Mouse (Mus musculus): ENCODE measurements around the gene Pigo. TPM values are rescaled to one million over a fixed set of nuclear protein-coding genes. Genes with fewer than 3 reads are reported as not detected.

Pigo gene
- polyA plus RNA-seq, 1 experiment from 2014 or later: 29.6 TPM

- H3K4me1 ChIP-seq (ENCODE audit: control insufficient read depth, insufficient read depth, low read length): peaks cover 13% of the 10 kb centered on the region
- H3K27ac ChIP-seq (ENCODE audit: low read length): peak overlapping the region; percentile 81
- no peaks in the 10 kb centered on the region for H3K9me3 ChIP-seq (ENCODE audit: control insufficient read depth, low read length)
- H3K27me3 ChIP-seq (replicated peaks; ENCODE audit: control insufficient read depth, insufficient read depth, low read length): no peaks in the 10 kb centered on the region
- H3K4me3 ChIP-seq (ENCODE audit: low read length): peak overlapping the region; percentile 77
- H3K4me2 ChIP-seq (ENCODE audit: low read depth, low read length): peak overlapping the region; percentile 88
- H3K36me3 ChIP-seq (ENCODE audit: control insufficient read depth, insufficient read depth, low read length): peaks cover 7% of the 10 kb centered on the region; the same call in 1 of the 2 replicates
- WGBS: 65% methylated on average over 9 of the region's 9 CpGs
- H3K9ac ChIP-seq (ENCODE audit: low read depth, low read length): peak overlapping the region; percentile 95
- no peak for ATAC-seq
Observed at GRCm38 (mm10) chr4:43030352-43030751, 4.7 kb upstream of the Pigo start.

DNA sequence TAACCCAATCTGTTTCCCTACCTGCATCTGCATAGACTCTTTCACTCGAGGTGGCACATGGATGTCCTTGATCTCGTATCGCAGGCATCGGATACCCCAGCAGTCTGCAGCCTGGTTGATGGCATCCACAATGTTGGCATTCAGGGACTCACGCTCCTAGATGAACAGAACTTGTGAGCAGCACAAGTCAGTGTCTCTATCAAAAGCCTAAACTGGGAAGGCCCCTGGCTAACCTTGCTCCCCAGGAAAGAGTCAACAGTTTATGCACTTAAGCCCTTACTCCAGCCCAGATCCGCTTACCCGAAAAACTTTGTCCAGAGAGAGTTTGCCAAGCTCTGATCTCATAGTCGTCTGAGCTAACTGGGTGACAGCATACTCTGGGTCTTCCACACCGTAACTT is 4.1 kb upstream of the Pigo start:
- ATAC-seq: no peak
- Histone ChIP-seq H3K4me3 (ENCODE audit: low read length) (no peak overlapping the region), H3K4me2 (ENCODE audit: low read depth, low read length) (no peak overlapping the region; the same call in 1 of the 2 replicates)

GRCm38 (mm10) chr4:43029121-43029520 is 3.5 kb upstream of the Pigo start:
- WGBS: 91% methylated on average over 7 of the region's 7 CpGs
- H3K27ac ChIP-seq (ENCODE audit: low read length): no peak overlapping the region
- H3K27me3 ChIP-seq (replicated peaks; ENCODE audit: control insufficient read depth, insufficient read depth, low read length): no peaks in the 10 kb centered on the region
- no peaks in the 10 kb centered on the region for H3K9me3 ChIP-seq (ENCODE audit: control insufficient read depth, low read length)
- H3K4me3 ChIP-seq (ENCODE audit: low read length): no peak overlapping the region
- no peak overlapping the region for H3K4me2 ChIP-seq (ENCODE audit: low read depth, low read length)
- peaks cover 7% of the 10 kb centered on the region; the same call in 1 of the 2 replicates for H3K36me3 ChIP-seq (ENCODE audit: control insufficient read depth, insufficient read depth, low read length)
- ATAC-seq: no peak
- H3K4me1 ChIP-seq (ENCODE audit: control insufficient read depth, insufficient read depth, low read length): peaks cover 22% of the 10 kb centered on the region
- H3K9ac ChIP-seq (ENCODE audit: low read depth, low read length): no peak overlapping the region

More for the DNA sequence above, 4.1 kb upstream of the Pigo start:
- WGBS: 92% methylated on average over 9 of the region's 9 CpGs
- Histone ChIP-seq H3K9ac (ENCODE audit: low read depth, low read length) (no peak overlapping the region), H3K27me3 (replicated peaks; ENCODE audit: control insufficient read depth, insufficient read depth, low read length) (no peaks in the 10 kb centered on the region), H3K9me3 (ENCODE audit: control insufficient read depth, low read length) (no peaks in the 10 kb centered on the region), H3K36me3 (ENCODE audit: control insufficient read depth, insufficient read depth, low read length) (peaks cover 7% of the 10 kb centered on the region; the same call in 1 of the 2 replicates), H3K27ac (ENCODE audit: low read length) (no peak overlapping the region), H3K4me1 (ENCODE audit: control insufficient read depth, insufficient read depth, low read length) (peaks cover 15% of the 10 kb centered on the region)

DNA sequence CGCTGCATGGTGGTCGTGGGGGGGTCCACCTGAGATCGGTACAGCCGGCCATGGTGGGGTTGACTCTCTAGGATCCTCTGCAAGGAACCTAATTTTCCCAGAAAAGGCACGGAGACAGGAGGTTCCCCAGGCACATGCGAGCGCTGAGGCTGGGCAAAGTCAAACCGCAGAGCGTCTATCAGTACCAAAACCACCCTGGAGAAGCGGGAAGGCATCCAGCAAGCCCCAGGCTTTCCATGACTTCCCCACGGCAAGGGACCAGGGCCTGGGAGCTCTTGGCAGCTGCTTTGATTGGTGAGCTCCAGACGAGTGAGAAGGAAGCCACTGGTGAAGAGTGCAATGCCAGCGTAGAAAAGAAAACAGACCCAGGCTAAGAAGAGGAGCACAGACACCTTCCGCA is 946 bp downstream of the Pigo start:
- H3K4me2 ChIP-seq (ENCODE audit: low read depth, low read length): peak overlapping the region; percentile 84
- H3K36me3 ChIP-seq (ENCODE audit: control insufficient read depth, insufficient read depth, low read length): peaks cover 23% of the 10 kb centered on the region
- peaks cover 9% of the 10 kb centered on the region for H3K4me1 ChIP-seq (ENCODE audit: control insufficient read depth, insufficient read depth, low read length)
- H3K9me3 ChIP-seq (ENCODE audit: control insufficient read depth, low read length): no peaks in the 10 kb centered on the region
- ATAC-seq: no peak
- no peaks in the 10 kb centered on the region for H3K27me3 ChIP-seq (replicated peaks; ENCODE audit: control insufficient read depth, insufficient read depth, low read length)
- H3K9ac ChIP-seq (ENCODE audit: low read depth, low read length): peak overlapping the region; percentile 77
- WGBS: 76% methylated on average over 14 of the region's 14 CpGs
- H3K27ac ChIP-seq (ENCODE audit: low read length): peak overlapping the region; percentile 93
- H3K4me3 ChIP-seq (ENCODE audit: low read length): peak overlapping the region; percentile 69

DNA sequence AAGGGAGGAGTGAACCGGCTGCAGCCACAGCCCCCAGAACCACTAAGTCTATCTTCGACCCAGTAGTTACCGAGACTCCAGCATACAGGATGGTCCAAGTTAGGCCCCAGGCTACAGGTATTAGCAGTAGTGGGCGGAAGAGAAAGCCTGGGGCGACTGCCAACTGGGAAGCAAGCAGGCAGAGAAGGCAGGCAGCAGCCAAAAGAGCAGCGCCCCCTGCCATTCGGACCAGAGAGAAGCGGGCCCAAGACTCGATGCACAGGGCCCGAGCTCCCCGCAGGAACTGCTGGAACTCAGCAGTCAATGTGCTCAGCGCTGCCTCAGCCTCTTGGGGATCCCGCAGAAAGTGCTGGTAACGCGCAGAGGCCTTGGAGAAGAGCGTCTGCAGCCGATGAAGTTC is 4.3 kb downstream of the Pigo start:
- peaks cover 16% of the 10 kb centered on the region for H3K36me3 ChIP-seq (ENCODE audit: control insufficient read depth, insufficient read depth, low read length)

GRCm38 (mm10) chr4:43020876-43021275 is 4.7 kb downstream of the Pigo start:
- H3K4me3 ChIP-seq (ENCODE audit: low read length): no peak overlapping the region
- H3K36me3 ChIP-seq (ENCODE audit: control insufficient read depth, insufficient read depth, low read length): peaks cover 16% of the 10 kb centered on the region
- no peaks in the 10 kb centered on the region for H3K9me3 ChIP-seq (ENCODE audit: control insufficient read depth, low read length)
- 87% methylated on average over 16 of the region's 16 CpGs for WGBS
- no peak for ATAC-seq
- H3K27me3 ChIP-seq (replicated peaks; ENCODE audit: control insufficient read depth, insufficient read depth, low read length): no peaks in the 10 kb centered on the region
- H3K27ac ChIP-seq (ENCODE audit: low read length): no peak overlapping the region
- no peak overlapping the region for H3K4me2 ChIP-seq (ENCODE audit: low read depth, low read length)
- H3K4me1 ChIP-seq (ENCODE audit: control insufficient read depth, insufficient read depth, low read length): peaks cover 9% of the 10 kb centered on the region
- H3K9ac ChIP-seq (ENCODE audit: low read depth, low read length): no peak overlapping the region

More for the DNA sequence above, 4.3 kb downstream of the Pigo start:
- Histone ChIP-seq H3K9ac (ENCODE audit: low read depth, low read length) (no peak overlapping the region), H3K4me3 (ENCODE audit: low read length) (no peak overlapping the region), H3K4me1 (ENCODE audit: control insufficient read depth, insufficient read depth, low read length) (peaks cover 9% of the 10 kb centered on the region), H3K9me3 (ENCODE audit: control insufficient read depth, low read length) (no peaks in the 10 kb centered on the region), H3K27me3 (replicated peaks; ENCODE audit: control insufficient read depth, insufficient read depth, low read length) (no peaks in the 10 kb centered on the region), H3K27ac (ENCODE audit: low read length) (no peak overlapping the region), H3K4me2 (ENCODE audit: low read depth, low read length) (no peak overlapping the region)
- WGBS: 81% methylated on average over 17 of the region's 17 CpGs
- no peak for ATAC-seq

DNA sequence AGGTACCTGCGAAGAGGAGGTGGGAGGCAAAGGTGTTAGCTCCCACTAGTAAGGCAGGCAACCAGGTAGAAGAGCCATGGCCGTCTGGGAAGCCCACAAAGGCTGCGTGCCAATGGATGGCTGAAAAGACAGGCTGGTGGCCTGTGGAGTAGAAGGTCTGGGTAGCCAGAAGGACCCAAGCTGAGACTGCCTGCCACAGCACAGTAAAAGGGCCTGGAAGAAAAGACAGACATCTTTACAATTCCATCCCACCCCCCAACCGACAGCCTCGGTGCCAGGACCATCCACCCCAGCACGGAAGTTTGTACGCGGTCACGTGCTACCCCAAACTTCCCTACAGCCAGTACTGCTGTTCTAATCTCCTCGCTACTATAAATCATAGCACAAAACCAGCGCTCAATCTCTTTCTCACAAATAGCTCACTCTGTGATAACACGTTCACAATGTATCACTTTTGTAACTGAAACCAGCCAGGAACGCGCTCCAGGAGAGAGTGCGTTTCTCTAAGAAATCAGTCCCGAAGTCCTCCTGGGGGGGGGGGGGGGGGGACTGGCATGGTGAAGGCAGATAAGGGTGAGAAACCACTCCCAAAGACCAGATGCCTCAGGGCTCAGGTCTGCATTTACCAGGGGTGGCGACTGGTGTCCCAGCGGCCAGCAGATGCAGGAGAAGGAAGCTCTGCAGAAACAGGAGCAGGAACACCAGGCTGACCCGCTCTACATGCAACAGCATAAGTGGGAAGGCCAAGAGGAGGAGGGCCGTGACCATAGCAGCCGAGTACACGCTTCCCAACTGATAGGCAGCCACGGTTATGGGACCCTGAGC is 5.8 kb downstream of the Pigo start:
- H3K4me1 ChIP-seq (ENCODE audit: control insufficient read depth, insufficient read depth, low read length): peaks cover 8% of the 10 kb centered on the region
- H3K27me3 ChIP-seq (replicated peaks; ENCODE audit: control insufficient read depth, insufficient read depth, low read length): no peaks in the 10 kb centered on the region
- ATAC-seq: no peak
- WGBS: 90% methylated on average over 23 of the region's 23 CpGs
- no peaks in the 10 kb centered on the region for H3K9me3 ChIP-seq (ENCODE audit: control insufficient read depth, low read length)
- H3K9ac ChIP-seq (ENCODE audit: low read depth, low read length): no peak overlapping the region
- no peak overlapping the region for H3K27ac ChIP-seq (ENCODE audit: low read length)
- H3K4me2 ChIP-seq (ENCODE audit: low read depth, low read length): no peak overlapping the region
- H3K36me3 ChIP-seq (ENCODE audit: control insufficient read depth, insufficient read depth, low read length): peaks cover 16% of the 10 kb centered on the region
- H3K4me3 ChIP-seq (ENCODE audit: low read length): no peak overlapping the region

DNA sequence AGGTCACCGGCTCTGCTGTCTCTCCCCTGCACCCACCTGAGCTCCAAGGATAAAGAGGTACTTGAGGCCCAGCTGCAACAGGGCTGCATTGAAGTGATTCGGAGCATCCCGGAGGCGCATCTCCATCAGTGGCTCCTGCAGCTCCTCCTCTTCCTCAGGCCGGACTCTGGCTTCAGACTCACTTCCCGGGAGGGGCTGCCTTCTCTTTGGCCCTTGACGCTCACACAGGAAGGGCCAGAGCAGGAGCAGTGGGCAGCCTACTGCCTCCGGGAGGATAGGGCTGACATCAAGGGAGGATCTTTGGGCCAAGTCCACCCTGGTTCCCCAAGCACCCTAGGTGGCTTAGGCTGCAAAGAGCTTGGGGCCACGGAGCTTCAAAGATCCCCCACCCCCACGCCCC is 6.4 kb downstream of the Pigo start:
- Histone ChIP-seq H3K4me2 (ENCODE audit: low read depth, low read length) (no peak overlapping the region), H3K36me3 (ENCODE audit: control insufficient read depth, insufficient read depth, low read length) (peaks cover 16% of the 10 kb centered on the region), H3K27ac (ENCODE audit: low read length) (no peak overlapping the region), H3K4me1 (ENCODE audit: control insufficient read depth, insufficient read depth, low read length) (peaks cover 1% of the 10 kb centered on the region), H3K9ac (ENCODE audit: low read depth, low read length) (no peak overlapping the region), H3K4me3 (ENCODE audit: low read length) (no peak overlapping the region), H3K27me3 (replicated peaks; ENCODE audit: control insufficient read depth, insufficient read depth, low read length) (no peaks in the 10 kb centered on the region), H3K9me3 (ENCODE audit: control insufficient read depth, low read length) (no peaks in the 10 kb centered on the region)
- WGBS: 93% methylated on average over 10 of the region's 10 CpGs
- no peak for ATAC-seq

- H3K9me3 ChIP-seq (ENCODE audit: control insufficient read depth, low read length): no peaks in the 10 kb centered on the region
- no peak overlapping the region for H3K27ac ChIP-seq (ENCODE audit: low read length)
- no peak for ATAC-seq
- no peak overlapping the region for H3K9ac ChIP-seq (ENCODE audit: low read depth, low read length)
- no peak overlapping the region for H3K4me2 ChIP-seq (ENCODE audit: low read depth, low read length)
- WGBS: 91% methylated on average over 4 of the region's 4 CpGs
- peaks cover 12% of the 10 kb centered on the region for H3K36me3 ChIP-seq (ENCODE audit: control insufficient read depth, insufficient read depth, low read length)
- H3K4me1 ChIP-seq (ENCODE audit: control insufficient read depth, insufficient read depth, low read length): no peaks in the 10 kb centered on the region
- H3K4me3 ChIP-seq (ENCODE audit: low read length): no peak overlapping the region
- no peaks in the 10 kb centered on the region for H3K27me3 ChIP-seq (replicated peaks; ENCODE audit: control insufficient read depth, insufficient read depth, low read length)
Observed at GRCm38 (mm10) chr4:43018156-43018555, 7.5 kb downstream of the Pigo start.
